11 mouse cellular contexts compared by ENCODE assay signal in the genomic region with DNA sequence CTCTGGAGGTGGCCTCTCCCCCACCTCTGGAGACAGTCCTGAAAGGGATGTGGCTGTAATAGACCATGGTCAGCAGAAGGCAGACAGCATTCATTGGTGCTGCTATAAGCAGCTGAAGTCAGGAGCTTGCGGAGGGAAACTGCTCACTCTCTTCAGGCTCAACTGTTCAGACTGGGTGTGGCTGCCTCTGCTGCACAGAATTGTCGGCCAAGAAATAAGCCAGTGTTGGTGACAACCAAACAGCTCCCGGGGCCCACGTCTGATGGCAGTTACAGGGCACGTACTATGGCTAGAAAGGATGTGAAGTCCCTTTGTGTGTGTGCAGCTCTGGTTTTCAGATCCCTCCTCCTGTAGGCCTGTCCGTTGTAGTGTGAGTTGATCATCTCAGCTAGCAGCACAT. TPM values are rescaled to one million over a fixed set of nuclear protein-coding genes. Genes with fewer than 3 reads are reported as not detected.
DNase-seq lines count a peak whose midpoint lies in the region; ATAC-seq lines count a peak whose summit lies in the region.
"Had no signal": no experiment of that assay in that cellular context is flagged by ENCODE, and none has a peak within 500 bp of the region (broad histone marks: within the 10 kb centered on the region; RNA-seq: fewer than 3 reads in every experiment).

No protein-coding gene starts in this region.

- no peak overlapping the region for H3K4me2 ChIP-seq in forebrain, embryonic 15.5 days (replicated peaks)
- no peak overlapping the region for H3K4me2 ChIP-seq in forebrain, embryonic 12.5 days
- H3K4me2 ChIP-seq in liver, embryonic 12.5 days = peak overlapping the region; percentile 36
- H3K4me2 ChIP-seq in heart, embryonic 16.5 days (ENCODE audit: low read depth, low read length) = no peak overlapping the region
- no peak overlapping the region for H3K4me2 ChIP-seq in midbrain, embryonic 16.5 days (ENCODE audit: low read length)
- H3K4me2 ChIP-seq: midbrain, embryonic 12.5 days had no signal

- no peak overlapping the region for H3K4me3 ChIP-seq in forebrain, embryonic 15.5 days
- no peak overlapping the region for H3K4me3 ChIP-seq in forebrain, embryonic 12.5 days (replicated peaks)
- no peak overlapping the region for H3K4me3 ChIP-seq in liver, embryonic 12.5 days
- H3K4me3 ChIP-seq in heart, embryonic 16.5 days (ENCODE audit: low read length) = no peak overlapping the region
- no peak overlapping the region for H3K4me3 ChIP-seq in midbrain, embryonic 16.5 days (ENCODE audit: low read depth, low read length)
- H3K4me3 ChIP-seq: midbrain, embryonic 12.5 days had no signal

- no peak for ATAC-seq in forebrain, embryonic 15.5 days (replicated peaks)
- ATAC-seq in forebrain, embryonic 12.5 days (ENCODE audit: low FRiP score) = no peak
- ATAC-seq in liver, embryonic 12.5 days = peak; percentile 50; the same call in 1 of the 2 replicates
- peak; percentile 56 for ATAC-seq in heart, embryonic 16.5 days (replicated peaks; ENCODE audit: extremely low read depth, insufficient read depth, low FRiP score)
- ATAC-seq in midbrain, embryonic 16.5 days = no peak

- peaks cover 67% of the 10 kb centered on the region for H3K4me1 ChIP-seq in forebrain, embryonic 15.5 days
- peaks cover 71% of the 10 kb centered on the region for H3K4me1 ChIP-seq in forebrain, embryonic 12.5 days
- H3K4me1 ChIP-seq in liver, embryonic 12.5 days = peaks cover 61% of the 10 kb centered on the region
- peaks cover 31% of the 10 kb centered on the region for H3K4me1 ChIP-seq in heart, embryonic 16.5 days (ENCODE audit: control insufficient read depth, insufficient read depth, low read length)
- peaks cover 46% of the 10 kb centered on the region for H3K4me1 ChIP-seq in midbrain, embryonic 16.5 days (ENCODE audit: control insufficient read depth, insufficient read depth, low read length)

- H3K27me3 ChIP-seq in forebrain, embryonic 15.5 days = no peaks in the 10 kb centered on the region
- peaks cover 7% of the 10 kb centered on the region; the same call in 1 of the 2 replicates for H3K27me3 ChIP-seq in forebrain, embryonic 12.5 days
- peaks cover 13% of the 10 kb centered on the region; the same call in 1 of the 2 replicates for H3K27me3 ChIP-seq in liver, embryonic 12.5 days (replicated peaks)
- no peaks in the 10 kb centered on the region for H3K27me3 ChIP-seq in heart, embryonic 16.5 days (ENCODE audit: control insufficient read depth, insufficient read depth, low read length)
- H3K27me3 ChIP-seq in midbrain, embryonic 16.5 days (ENCODE audit: control insufficient read depth, insufficient read depth, low read depth, low read length) = no peaks in the 10 kb centered on the region

- no peak overlapping the region for H3K9ac ChIP-seq in forebrain, embryonic 15.5 days (replicated peaks)
- H3K9ac ChIP-seq in forebrain, embryonic 12.5 days = no peak overlapping the region
- H3K9ac ChIP-seq in liver, embryonic 12.5 days = no peak overlapping the region
- peak overlapping the region; percentile 3; the same call in 1 of the 2 replicates for H3K9ac ChIP-seq in heart, embryonic 16.5 days (ENCODE audit: low read length)
- H3K9ac ChIP-seq in midbrain, embryonic 16.5 days (ENCODE audit: low read depth, low read length) = no peak overlapping the region
- H3K9ac ChIP-seq: midbrain, embryonic 12.5 days had no signal

- H3K27ac ChIP-seq in forebrain, embryonic 15.5 days (replicated peaks) = peak overlapping the region; percentile 46
- no peak overlapping the region for H3K27ac ChIP-seq in forebrain, embryonic 12.5 days
- H3K27ac ChIP-seq in liver, embryonic 12.5 days = peak overlapping the region; percentile 62
- peak overlapping the region; percentile 21; the same call in 1 of the 2 replicates for H3K27ac ChIP-seq in heart, embryonic 16.5 days (ENCODE audit: low read length)
- H3K27ac ChIP-seq in midbrain, embryonic 16.5 days (ENCODE audit: low read length) = peak overlapping the region; percentile 43
- H3K27ac ChIP-seq: midbrain, embryonic 12.5 days had no signal

- WGBS in forebrain, embryonic 15.5 days = 67% methylated on average over 6 of the region's 6 CpGs
- 70% methylated on average over 6 of the region's 6 CpGs for WGBS in forebrain, embryonic 12.5 days
- 23% methylated on average over 6 of the region's 6 CpGs for WGBS in liver, embryonic 12.5 days (ENCODE audit: insufficient replicate concordance)
- 42% methylated on average over 6 of the region's 6 CpGs for WGBS in heart, embryonic 16.5 days
- WGBS in midbrain, embryonic 16.5 days = 61% methylated on average over 6 of the region's 6 CpGs

- H3K36me3 ChIP-seq in forebrain, embryonic 15.5 days = no peaks in the 10 kb centered on the region
- H3K36me3 ChIP-seq in forebrain, embryonic 12.5 days (replicated peaks) = no peaks in the 10 kb centered on the region
- H3K36me3 ChIP-seq in liver, embryonic 12.5 days = no peaks in the 10 kb centered on the region
- H3K36me3 ChIP-seq in heart, embryonic 16.5 days (ENCODE audit: control insufficient read depth, insufficient read depth) = no peaks in the 10 kb centered on the region
- no peaks in the 10 kb centered on the region for H3K36me3 ChIP-seq in midbrain, embryonic 16.5 days (ENCODE audit: control insufficient read depth, insufficient read depth, low read length)
- H3K36me3 ChIP-seq: midbrain, embryonic 12.5 days had no signal

- no peak for DNase-seq in liver
- DNase-seq in layer of hippocampus, adult 11-12 months (ENCODE audit: low spot score) = no peak
- DNase-seq in embryo, embryonic 9.5 days (ENCODE audit: extremely low spot score) = no peak
- DNase-seq: cerebellum, adult 8-10 months; kidney, adult 9 months had no signal

- H3K9me3 ChIP-seq in forebrain, embryonic 15.5 days = no peaks in the 10 kb centered on the region
- no peaks in the 10 kb centered on the region for H3K9me3 ChIP-seq in forebrain, embryonic 12.5 days
- H3K9me3 ChIP-seq in liver, embryonic 12.5 days (replicated peaks) = no peaks in the 10 kb centered on the region
- no peaks in the 10 kb centered on the region for H3K9me3 ChIP-seq in heart, embryonic 16.5 days (replicated peaks; ENCODE audit: control insufficient read depth, low read length)
- H3K9me3 ChIP-seq in midbrain, embryonic 16.5 days (replicated peaks; ENCODE audit: control insufficient read depth, low read length, poor library complexity, severe bottlenecking) = no peaks in the 10 kb centered on the region
- H3K9me3 ChIP-seq: midbrain, embryonic 12.5 days had no signal

RNA-seq across cellular contexts. Expression of gene Irf2bpl, which starts 30.2 kb away (rescaled TPM):
- polyA plus RNA-seq in forebrain, embryonic 15.5 days (2015; fragmentation: Nextera tagmentation; extraction: Ambion mirVana) = 94.9 and 95.8 TPM in 2 replicates
- polyA plus RNA-seq in forebrain, embryonic 12.5 days (2016; fragmentation: Nextera tagmentation; extraction: Ambion mirVana) = 74.8 and 81.9 TPM in 2 replicates
- polyA plus RNA-seq in liver, embryonic 12.5 days (2016; fragmentation: Nextera tagmentation; extraction: Ambion mirVana) = 6.7 and 7.7 TPM in 2 replicates
- 25.4 and 32.4 TPM in 2 replicates for polyA plus RNA-seq in heart, embryonic 16.5 days (2015; fragmentation: Nextera tagmentation; extraction: Ambion mirVana)
- 69.3 and 76.9 TPM in 2 replicates for polyA plus RNA-seq in midbrain, embryonic 16.5 days (2015; fragmentation: Nextera tagmentation; extraction: Ambion mirVana)

RNA-seq across cellular contexts. Expression of gene Cipc, which starts 32.1 kb away (rescaled TPM):
- 53.6 and 55.3 TPM in 2 replicates for polyA plus RNA-seq in forebrain, embryonic 15.5 days (2015; fragmentation: Nextera tagmentation; extraction: Ambion mirVana)
- 49.5 and 51.4 TPM in 2 replicates for polyA plus RNA-seq in forebrain, embryonic 12.5 days (2016; fragmentation: Nextera tagmentation; extraction: Ambion mirVana)
- 18.0 and 19.2 TPM in 2 replicates for polyA plus RNA-seq in liver, embryonic 12.5 days (2016; fragmentation: Nextera tagmentation; extraction: Ambion mirVana)
- 25.1 and 25.9 TPM in 2 replicates for polyA plus RNA-seq in heart, embryonic 16.5 days (2015; fragmentation: Nextera tagmentation; extraction: Ambion mirVana)
- polyA plus RNA-seq in midbrain, embryonic 16.5 days (2015; fragmentation: Nextera tagmentation; extraction: Ambion mirVana) = 56.6 and 57.8 TPM in 2 replicates

Comparison
In these comparisons a context has a peak if more than half of its experiments do, and no peak if none do; other contexts are left out.
1. ATAC-seq: peak in liver, embryonic 12.5 days (single experiment) and heart, embryonic 16.5 days (single experiment); none in forebrain, embryonic 15.5 days (single experiment), forebrain, embryonic 12.5 days (single experiment) and midbrain, embryonic 16.5 days (single experiment).